Mouse (Mus musculus): ENCODE measurements around the gene Fate1.
"Not testable (repeated sequence)": the region's sequence is repeated elsewhere in the genome, so short reads cannot be mapped to it uniquely, and the experiment has no call there.

The Fate1 gene

DNA sequence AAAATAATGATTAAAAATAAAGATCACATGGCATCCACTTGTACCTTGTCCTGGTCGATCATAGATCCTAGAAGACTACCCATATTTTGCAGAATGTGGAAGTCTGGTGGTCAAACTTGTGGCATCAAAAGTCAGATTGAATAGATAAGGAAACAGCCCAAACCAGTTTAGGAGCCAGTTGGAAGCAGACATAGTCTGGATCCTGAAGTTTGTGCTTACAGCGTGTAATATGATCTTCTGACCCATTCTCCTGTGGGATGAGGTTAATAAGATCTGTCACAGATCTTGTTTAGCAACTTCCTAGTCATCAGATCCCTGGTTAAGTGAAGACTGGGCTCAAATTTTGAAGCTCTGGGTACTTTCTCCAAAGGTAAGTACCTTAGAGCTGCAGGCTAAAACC lies at the start of gene Fate1:
Gene Fate1, plus strand, starts transcription at position 301 of the 400 bp plus-strand sequence.
- no peak for DNase-seq

DNA sequence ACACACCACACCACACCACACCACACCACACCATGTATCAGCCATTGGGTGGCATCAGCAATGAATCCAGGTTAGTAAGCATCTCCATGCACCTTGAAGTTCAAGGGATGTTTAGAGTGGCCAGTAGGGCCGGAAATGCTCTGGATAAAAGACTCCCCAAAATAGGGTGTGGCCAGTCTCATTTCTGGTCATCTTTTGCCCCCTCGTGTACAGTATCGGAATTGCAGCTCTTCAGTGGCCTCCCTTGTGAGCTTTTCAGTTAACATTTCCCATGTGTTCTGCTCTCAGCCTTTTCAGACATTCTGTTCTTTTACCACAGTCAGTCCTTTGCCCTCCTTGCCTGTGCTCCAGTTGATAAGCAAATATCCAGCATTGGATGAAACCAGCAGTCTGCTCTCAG lies 26.2 kb upstream of the Fate1 start:
- DNase-seq, result peak; percentile 18 to 44

DNA sequence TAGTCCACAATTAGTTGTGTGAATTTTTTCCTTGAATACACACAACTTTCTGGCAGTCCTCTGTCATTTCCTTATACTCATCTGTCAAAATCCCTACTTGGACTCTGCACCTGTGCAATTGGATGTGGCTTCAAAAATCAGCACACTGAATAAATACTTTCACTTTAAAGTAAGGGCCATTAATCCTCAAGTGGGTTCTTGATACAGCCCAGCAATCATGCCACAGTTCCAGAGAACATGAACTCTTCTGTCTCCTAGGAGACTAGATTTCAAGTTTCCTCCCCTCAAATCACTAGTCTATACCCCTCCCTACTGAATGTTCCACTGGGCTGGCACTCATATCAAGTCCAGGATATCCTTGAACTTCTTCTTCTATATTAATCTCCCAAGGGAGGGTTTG lies 14.4 kb upstream of the Fate1 start:
- no peak for DNase-seq

DNA sequence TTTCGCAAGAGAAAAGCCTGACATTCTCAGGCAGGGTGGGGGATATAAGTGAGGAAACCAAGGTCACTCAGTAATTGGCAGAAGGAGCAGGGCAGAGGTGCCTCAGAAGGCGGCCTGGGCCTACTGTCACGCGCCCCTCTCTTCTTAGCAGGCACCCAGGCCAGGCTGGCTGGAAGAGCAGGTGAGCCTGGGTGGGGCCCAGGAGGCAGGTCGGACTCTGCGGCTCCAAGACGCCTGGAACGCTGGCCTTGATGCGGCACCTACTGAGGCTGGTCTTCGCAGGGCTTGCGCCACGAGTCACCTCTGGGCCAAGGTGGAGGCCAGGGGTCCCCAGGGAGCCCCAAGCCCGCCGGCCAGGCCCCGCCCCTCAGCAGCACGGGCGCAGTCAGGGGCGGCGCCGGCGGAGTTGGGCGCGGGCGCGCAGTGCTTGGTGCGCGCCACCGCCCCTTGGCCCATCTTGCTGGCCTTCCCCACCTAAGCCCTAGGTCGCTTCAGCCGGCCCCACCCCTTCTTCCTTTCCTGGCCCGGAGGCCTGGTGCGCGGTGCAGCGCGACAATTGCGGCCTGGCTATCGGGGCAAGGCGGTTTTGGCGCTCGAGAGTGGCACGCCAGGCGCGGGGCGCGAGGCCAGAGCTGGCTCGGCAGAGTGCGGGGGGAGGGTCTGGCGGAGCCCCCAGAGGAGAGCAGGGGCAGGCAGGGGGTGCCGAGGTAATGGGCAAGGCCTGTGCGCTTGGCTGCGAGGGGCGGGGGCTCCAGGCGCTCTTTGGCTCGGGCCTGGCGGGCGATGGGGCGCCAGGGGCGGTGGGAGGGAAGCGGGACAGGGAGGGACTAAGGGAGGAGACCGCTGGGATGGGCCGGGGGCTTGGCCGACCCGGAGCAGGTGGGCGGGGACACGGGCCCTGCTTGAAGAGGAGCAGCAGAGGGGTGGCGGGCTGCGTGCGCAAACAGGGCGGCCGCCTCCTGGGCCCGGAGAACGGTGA lies 10.4 kb upstream of the Fate1 start, which contains the start of gene Prrg3:
Gene Prrg3, plus strand, starts transcription at position 552 of the 979 bp plus-strand sequence.
- no peak for DNase-seq

DNA sequence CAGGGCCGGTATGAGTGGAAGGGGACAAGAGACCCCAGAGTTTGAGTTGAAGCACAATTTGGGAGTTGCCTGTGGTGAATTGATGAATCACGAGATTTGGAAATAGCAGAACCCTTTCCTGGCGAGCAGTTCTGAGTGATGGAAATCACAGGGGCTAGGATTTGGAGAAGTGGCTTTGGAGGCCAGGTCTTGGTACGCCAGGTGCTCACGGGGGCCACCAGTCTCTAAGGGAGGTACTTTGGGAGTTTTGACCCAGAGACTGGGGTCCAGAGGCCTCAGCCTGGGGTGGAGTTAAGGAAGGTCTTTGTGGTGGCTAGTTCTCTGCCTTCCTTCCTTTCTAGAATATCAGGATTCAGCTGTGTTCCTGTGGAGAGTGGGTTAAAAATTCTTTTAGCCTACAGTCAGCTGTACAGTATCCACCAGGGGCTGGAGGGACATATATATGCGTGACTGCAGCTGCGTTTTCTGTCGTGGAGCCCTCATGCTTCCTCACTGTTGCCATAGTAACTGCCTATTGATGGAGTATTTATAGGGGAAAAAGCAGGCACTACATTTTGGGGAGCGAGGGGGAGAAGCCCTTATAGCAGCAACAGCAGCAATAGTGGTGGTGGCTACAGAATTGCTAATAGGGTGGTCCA lies 9.4 kb upstream of the Fate1 start:
- no peak for DNase-seq

DNA sequence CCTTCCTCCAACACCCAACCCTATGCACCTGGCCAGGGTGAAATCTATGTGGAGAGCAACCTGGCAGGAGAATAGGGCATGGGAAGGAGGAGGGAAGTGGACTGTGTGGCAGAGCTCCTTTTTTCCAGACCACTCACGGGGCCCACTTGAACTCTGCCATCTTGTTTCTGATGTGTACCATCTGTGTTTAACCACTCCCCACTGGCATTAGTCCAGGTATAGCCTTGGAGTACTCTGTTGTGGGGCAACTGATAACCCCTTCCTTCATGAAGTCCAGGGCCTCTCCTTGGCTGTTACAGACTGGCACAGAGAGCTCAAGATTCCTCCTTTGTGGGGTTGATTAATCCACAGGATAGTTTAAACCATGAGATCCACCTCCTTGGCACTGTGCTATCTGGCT lies 4.6 kb upstream of the Fate1 start:
- no peak for DNase-seq

DNA sequence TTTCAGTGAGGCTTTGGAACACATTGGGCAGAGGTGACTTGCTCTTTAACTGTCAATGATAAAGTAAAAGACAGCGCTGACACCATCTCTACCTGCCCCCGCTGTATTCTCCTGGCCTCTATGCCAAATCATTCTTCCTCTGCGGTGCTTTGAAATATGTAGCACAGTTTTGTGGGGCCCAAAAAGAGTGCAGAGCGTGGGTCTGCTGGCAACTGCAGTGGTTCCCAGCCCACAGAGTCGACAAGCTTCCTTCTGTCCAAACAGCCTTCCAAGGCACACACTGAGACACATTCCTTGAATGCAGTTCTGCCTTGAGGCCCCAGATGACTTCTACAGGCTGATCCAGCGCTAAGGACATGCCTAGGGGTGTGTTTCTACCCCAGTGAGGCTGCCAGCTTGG lies 4.0 kb upstream of the Fate1 start:
- no peak for DNase-seq

DNA sequence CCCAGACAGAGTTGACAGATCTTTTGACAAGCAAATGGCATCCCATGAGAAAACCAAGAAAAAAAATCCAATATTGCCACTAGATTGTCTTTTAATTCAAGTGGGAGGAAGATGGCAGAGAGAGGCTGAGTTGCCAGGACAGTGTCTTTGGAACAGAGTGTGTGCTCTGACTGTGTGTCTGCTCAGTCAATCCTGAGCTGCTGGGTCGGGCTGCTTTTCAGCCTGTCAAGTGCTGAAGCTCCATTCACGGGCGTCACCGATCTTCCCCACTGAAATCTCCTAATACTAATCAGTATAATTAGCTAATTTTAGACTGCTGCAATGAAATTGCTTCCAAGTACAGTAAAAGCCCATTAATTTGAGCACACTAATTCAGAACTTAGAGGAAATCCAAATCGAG lies 1.5 kb upstream of the Fate1 start:
- no peak for DNase-seq

DNA sequence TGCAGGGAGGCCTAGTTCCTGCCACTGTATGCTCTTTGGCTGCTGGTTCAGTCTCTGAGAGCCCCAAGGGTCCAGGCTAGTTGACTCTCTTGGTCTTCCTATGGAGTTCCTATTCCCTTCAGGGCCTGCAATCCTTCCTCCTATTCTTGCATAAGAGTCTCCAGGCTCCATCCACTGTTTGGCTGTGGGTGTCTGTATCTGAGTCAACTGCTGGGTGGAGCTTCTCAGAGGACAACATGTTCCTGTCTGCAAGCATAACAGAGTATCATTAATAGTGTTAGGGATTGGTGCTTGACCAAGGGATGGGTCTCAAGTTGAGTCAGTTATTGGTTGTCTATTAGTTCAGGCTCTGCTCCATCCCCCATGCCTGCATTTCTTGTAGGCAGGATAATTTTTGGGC lies 4.9 kb downstream of the Fate1 start:
- DNase-seq, result not testable (repeated sequence)

DNA sequence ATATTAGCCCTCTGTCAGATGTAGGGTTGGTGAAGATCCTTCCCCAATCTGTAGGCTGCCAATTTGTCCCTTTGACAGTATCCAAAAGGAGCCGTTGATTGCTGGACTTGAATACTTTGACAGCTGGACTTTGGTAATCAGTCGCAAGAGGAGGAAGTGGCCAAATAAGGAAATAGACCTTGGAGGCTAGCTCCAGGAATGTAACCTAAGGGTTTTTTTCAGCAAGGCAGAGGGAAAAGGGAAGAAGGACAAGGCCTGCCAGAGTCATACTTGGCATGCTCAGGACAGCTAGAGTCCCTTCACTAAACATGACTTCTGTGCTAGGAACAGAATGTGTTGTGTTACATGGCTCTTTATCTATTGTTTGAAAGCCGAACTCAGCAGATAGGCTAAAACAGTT lies 7.7 kb downstream of the Fate1 start:
- no peak for DNase-seq

DNA sequence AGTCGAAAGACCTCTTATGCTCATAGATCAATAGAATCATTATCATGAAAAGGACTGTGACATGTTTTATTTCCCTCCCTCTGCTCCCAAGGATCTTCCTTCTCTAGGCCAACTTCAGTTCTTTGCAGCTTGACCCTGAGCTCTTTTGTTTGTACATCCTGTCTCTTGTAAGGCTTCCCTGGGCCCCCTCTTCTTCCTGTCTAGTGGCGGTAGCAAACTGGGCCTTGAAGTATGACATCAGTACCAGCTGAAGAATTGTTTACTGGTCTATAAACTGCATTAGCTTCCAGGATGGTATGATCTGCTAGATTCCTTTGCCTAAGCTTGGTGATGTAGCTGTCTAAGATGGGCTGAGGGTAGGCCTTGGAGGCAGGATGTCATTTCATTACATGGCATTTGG lies 8.5 kb downstream of the Fate1 start:
- DNase-seq, result no peak

DNA sequence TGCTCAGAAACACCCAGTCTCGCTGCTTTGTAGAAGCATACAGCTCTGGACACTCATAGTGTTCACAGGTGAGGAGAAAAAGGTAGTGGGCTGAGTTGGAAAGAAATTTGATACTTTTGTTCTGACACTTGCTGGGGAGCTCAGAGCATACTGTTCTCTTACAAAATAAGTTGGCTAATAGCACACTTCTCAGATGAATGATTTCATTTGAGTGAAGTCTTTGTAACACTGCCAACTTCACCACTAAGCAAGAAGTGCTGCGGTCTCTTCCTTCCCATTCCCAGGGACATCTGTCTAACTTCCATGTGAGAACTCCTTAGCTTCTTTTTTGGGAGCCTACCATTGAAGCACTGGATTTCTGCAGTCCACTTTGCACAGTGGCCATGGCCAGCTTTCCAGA lies 10.4 kb downstream of the Fate1 start:
- DNase-seq, result no peak

DNA sequence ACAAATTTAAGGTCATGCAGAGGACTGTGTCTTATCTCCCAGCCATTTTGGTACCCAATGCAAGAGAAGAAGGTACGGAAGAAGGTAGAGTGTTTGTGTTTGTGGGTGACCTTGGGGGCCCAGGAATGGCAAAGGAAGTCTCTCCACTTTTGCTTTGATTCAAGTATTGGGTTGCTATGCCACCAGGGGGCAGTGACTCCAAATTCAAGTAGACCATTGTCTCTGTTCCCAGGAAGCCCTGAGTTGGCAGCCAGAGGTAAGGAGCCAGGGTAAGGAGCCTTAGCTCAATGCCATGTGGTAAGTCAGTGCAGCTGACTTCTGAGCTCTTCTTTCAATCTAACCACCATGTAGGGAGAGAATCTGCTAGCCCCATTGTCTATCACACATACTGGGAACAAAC lies 11.0 kb downstream of the Fate1 start:
- no peak for DNase-seq

DNA sequence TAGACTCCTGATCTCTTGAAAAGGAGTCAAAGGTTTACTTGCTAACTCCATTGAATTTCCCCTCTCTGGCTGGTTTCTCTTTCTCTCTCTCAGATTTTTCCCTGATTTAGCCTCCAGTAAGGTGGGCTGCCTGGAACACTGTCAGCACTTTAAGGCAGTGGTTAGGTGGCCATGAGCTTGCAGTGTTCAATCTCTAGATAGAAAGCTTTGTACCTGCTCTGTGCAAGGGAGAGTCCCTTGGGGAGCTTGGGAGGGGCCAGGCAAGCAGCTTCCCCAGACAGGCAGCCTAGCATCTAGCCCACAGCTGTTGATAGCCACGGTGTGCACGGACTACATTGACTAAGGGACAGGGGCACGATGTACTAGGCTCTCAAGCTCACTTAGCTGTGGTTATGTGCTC lies 18.8 kb downstream of the Fate1 start, which contains the start of gene Cnga2:
Gene Cnga2, plus strand, starts transcription at position 301 of the 400 bp plus-strand sequence.
- DNase-seq, result no peak

DNA sequence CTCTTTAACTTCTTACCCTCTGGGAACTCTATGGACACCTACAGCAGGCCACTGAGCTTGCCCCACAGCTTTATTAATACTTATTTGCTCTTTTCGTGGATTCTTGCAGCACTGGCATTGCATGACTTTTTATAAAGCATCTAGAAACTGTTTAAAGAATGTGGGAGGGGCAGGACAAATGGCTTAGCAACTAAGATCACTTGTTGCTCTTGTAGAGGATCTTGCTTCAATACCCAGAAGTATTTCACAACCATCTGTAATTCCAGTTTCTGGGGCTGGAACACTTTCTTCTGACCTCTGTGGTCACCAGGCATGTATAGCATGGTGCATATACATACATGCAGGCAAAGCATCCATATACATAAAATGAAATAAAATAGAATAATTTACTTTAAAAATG lies 23.2 kb downstream of the Fate1 start:
- DNase-seq, result no peak

DNA sequence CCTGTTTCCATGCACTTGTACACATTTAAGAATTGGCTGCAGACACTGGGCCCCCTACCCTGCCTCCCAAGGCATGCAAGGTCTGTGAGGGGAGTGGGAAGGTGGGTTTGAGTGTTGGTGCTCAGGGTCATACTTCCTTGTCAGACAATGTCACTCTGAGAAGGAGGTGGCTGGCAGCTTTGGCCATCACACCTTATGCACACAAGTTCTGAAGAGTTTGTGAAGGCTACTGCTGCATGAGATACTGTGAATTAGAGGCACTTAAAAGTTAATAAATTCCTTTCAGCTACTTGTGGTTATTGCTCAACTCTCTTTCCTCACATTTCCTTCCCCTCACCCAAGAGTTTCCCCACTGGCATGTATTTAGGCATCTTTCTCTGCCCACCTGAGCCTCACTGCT lies 37.1 kb downstream of the Fate1 start:
- no peak for DNase-seq

DNA sequence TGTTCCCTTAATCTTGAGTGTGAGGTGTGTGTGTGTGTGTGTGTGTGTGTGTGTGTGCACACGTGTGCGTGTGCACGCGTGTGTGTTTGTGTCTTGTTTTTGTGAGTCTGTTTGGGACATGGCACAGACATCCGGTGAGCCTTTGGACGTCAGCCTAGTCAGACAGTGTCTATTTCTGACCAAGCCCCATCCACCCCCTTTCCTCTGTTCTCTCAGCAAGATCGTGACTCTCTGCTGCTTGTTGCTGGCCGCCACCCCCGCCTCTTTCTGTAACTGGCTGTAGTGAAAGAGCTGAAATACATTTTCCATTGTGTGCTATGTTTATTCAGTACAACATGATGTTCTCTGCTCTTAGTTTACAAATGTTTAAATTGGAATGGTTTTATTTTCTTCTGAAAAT lies 39.5 kb downstream of the Fate1 start:
- DNase-seq, result no peak

DNA sequence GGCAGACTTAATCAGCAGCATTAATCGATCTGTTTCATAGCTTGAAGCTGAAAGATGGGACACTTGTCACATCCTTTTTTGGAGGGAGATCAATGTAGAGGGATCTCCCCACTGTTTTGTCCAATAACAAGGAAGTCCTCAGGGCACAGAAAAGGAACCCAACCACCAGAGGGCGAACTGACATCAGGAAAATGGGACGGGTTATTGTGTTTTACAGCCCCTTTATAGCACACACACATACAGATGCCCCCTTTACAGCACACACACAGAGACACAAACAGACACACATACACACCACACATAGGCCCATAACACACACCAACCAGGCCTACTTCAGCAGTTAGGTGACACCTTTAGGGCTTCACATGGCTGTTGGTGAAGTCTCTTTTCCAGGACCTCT lies 40.0 kb downstream of the Fate1 start:
- no peak for DNase-seq

DNA sequence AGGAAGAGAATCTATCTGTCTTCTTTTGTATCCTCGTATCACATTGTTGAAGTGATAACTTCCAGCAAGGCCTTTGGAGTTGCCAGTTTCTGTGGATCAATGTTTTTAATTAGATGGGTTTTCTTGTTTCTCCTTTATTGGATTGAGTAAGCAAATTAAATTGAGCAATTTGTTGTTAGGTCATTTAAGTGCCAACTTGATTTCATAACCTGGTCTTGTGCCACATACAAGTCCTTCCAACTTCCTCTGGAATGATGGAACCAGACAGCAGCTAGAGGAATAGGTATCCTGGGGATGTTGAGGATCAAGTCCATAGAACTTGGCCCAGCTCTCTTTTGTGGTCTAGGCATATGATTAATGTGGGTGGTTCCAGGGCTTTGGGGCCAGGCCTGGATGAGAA lies 49.5 kb downstream of the Fate1 start:
- no peak for DNase-seq

DNA sequence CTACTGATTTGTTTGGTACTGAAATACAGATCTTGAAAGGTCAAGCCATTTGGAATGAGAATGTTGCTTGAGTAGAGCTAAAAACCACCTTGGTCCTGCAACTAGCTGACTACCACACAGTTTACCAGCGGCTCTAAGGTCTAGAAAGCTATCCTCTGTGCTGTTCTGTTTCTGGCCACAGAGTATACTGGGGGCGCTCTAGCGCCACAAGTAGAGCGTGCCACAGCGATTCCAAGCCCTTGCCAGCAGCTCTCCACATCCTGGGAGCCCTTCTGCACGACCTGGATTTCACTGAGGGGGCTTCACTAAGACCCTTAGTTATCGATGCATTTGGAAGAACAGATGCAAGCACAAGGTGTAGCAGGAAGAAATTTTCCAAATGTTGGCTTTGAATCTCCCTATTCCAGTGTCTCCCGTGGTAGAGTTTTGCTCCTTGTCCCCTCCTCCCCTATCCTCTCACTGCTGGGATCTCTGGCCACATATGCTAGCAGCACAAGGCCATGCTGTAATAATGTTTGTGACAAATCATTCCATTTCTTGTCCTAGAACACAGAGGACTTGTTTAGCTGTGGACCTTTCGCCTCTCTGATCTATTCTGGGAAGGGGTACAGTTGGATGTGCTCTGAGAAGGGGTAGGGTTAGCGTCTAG lies 50.1 kb downstream of the Fate1 start:
- DNase-seq, result no peak

DNA sequence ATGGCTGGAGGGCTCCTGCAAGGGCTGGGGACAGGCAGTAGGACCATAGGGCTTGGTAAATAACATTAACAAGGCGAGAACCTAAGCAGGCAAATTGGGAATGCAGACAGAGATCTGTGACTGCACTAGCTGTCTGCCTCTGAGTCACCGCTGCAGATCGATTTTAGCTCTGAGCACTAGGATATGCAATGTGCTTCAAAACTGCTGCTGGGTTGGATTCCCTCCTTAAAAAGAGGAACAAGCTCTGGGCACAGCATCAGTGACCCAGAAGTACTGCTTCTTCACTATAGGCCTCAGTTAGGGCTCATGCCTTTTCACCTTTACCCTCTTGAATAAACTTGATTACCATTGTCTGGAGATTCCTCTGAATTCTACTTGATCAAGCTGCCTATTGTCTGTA lies 50.8 kb downstream of the Fate1 start:
- DNase-seq, result no peak

Data from B cell, adult 2 months (primary cell).